Mouse (Mus musculus): ENCODE data around the gene Tas2r134.

DNA sequence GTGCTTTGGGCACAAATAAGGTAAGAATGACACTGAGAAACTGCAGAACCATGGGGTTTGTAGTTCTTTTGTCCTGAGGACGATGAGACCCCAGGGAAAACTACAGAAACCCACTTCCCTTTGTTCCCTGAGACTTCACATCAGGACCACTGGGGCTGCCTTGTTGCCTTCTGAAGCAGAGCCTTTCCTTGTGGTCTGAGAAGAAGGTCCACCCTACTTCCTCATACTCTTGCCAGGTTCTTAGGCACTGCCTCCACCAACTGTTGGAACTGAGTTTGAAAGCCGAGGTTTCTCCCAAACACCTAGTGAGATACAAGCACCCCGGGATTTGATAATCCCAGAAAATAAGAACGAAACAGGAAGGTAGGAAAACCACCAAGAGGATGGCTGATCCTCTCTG, 39.0 kb upstream of the Tas2r134 start:
- TF ChIP-seq CTCF (conservative IDR thresholded peaks at IDR 0.05; ENCODE audit: insufficient read depth, insufficient read length, low read depth, low read length), result no peak
- no peak for TF ChIP-seq POLR2A (IDR thresholded peaks at IDR 0.05; ENCODE audit: low read depth, low read length)

Measured in kidney, adult 2 months (tissue).